Mouse (Mus musculus) thymus, adult 2 months (tissue): ENCODE measurements around the gene Olfr679.

Experiments
- CTCF ChIP-seq: fragments of 200-500 bp; IDR thresholded peaks from 2 replicates; pipeline ENCODE4 v1.5.1; 2012; ENCODE audit warnings: mild to moderate bottlenecking, control low read depth, low read length, moderate library complexity, borderline replicate concordance; ENCODE audit not compliant: control insufficient read depth, poor library complexity, insufficient read depth; ENCODE audit errors: extremely low read depth
- POLR2A ChIP-seq: fragments of 200-500 bp; IDR thresholded peaks from 2 replicates; pipeline ENCODE4 v1.6.1; 2012; ENCODE audit warnings: mild to moderate bottlenecking, low read length, control low read depth, moderate library complexity; ENCODE audit not compliant: control insufficient read depth, poor library complexity, insufficient read depth; ENCODE audit errors: extremely low read depth

- TF ChIP-seq CTCF (no peak), POLR2A (no peak)
Measured at GRCm38 (mm10) chr7:105032398-105032797, 48.6 kb upstream of the Olfr679 start, which contains the start of gene Olfr676.
